Mouse (Mus musculus) cerebellum, adult 2 months (tissue): ENCODE measurements around the gene A830031A19Rik. TPM values are rescaled to one million over a fixed set of nuclear protein-coding genes. Genes with fewer than 3 reads are reported as not detected.

Experiments used
- DNase-seq, 2 experiments: peaks; one replicate each; pipeline ENCODE4 v3.0.0; 2021
- H3K27ac ChIP-seq: fragments of 200-500 bp; 2 replicates; pipeline ENCODE4 v1.5.1; 2012; ENCODE audit warnings: low read length, control low read depth, inconsistent platforms; ENCODE audit not compliant: insufficient read depth
- H3K27me3 ChIP-seq: fragments of 200-500 bp; 2 replicates; pipeline ENCODE4 v1.6.1; 2012; ENCODE audit warnings: inconsistent platforms, mild to moderate bottlenecking, low read length, moderate library complexity; ENCODE audit not compliant: control insufficient read depth, insufficient read depth
- H3K4me1 ChIP-seq: fragments of 200-500 bp; 2 replicates; pipeline ENCODE4 v1.6.1; 2011; ENCODE audit warnings: low read length; ENCODE audit not compliant: control insufficient read depth, insufficient read depth
- H3K4me3 ChIP-seq: fragments of 200-500 bp; replicated peaks from 2 replicates; pipeline ENCODE3; 2011; ENCODE audit warnings: mild to moderate bottlenecking, low read depth, low read length, control low read depth; ENCODE audit not compliant: insufficient read depth
- CTCF ChIP-seq: fragments of 200-500 bp; IDR thresholded peaks from 2 replicates; pipeline ENCODE4 v1.5.1; 2011; ENCODE audit warnings: low read depth, mild to moderate bottlenecking, control low read depth, low read length, moderate library complexity, borderline replicate concordance; ENCODE audit not compliant: insufficient read depth
- POLR2A ChIP-seq: fragments of 200-500 bp; IDR thresholded peaks from 2 replicates; pipeline ENCODE4 v1.6.1; 2011; ENCODE audit warnings: low read length, control low read depth, borderline replicate concordance; ENCODE audit not compliant: insufficient read depth
- WGBS: fragments of 180-500 bp; shearing (Covaris S2); methylation state at CpG from one replicate; pipeline ENCODE4 v1.1.7; 2018; 5-methylcytosine and 5-hydroxymethylcytosine counted together
- polyA plus RNA-seq: library from polyadenylated mRNA; depleted of rRNA; stranded (reverse); fragments of >200 nt; gene quantifications from 2 replicates; pipeline ENCODE4 v1.2.3, GENCODE M21; 2012

Gene A830031A19Rik
- polyA plus RNA-seq, 1 experiment: not detected

DNA sequence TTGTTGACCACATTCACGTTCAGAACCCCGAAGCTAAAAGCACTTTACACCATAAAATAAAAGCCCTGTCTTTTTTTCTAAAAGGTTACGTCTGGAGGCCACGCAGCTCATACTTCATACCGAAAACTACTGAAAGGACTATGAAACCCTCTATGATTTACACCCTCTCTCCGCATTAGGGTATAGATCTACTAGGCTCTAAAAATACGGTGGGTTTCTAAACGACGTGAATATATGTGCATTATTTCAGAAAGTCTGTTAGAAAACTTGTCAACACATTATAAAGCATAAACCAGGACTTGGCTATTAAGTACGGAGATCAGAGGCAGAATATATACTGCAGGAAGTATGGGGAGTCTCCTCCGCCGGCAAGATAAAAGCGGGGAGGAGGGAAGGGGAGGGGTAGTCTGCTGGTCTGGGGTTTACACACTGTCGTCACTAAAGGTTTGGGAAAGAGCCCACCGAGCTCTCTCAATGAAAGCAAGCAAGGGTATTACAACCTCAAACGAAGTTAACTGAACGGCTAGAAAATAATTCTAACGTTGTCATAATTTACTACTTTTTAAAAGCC lies 748 bp downstream of the A830031A19Rik start:
- whole genome bisulfite sequencing: 10% methylated on average over 18 of the region's 18 CpGs
- no peaks in the 10 kb centered on the region; the same call in 1 of the 2 replicates for H3K4me1 ChIP-seq
- TF ChIP-seq CTCF: no peak
- no peak for TF ChIP-seq POLR2A
- H3K27ac ChIP-seq: no peak overlapping the region
- no peak for DNase-seq
- no peak overlapping the region for H3K4me3 ChIP-seq
- peaks cover 20% of the 10 kb centered on the region; the same call in 1 of the 2 replicates for H3K27me3 ChIP-seq

DNA sequence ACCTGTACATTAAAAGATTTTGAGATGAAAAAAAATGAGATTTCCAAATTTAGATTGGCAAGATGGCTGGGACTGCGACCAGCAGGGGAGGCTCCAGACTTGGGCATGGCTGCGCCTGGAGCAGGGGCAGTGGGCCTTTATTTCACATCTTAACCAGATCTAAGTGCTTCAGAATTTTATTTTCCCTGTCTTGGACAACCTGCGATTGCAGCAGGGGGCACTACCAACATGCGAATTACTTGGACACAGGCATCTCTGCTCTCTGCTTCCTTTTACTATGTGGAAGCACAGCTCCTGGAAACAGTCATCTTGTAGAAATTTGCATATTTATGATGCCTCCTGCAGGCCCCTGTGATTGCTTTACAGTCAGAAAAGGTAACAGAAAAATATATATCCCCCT lies 9.5 kb downstream of the A830031A19Rik start:
- Histone ChIP-seq H3K27me3 (peaks cover 2% of the 10 kb centered on the region; the same call in 1 of the 2 replicates), H3K4me3 (no peak overlapping the region), H3K27ac (no peak overlapping the region), H3K4me1 (no peaks in the 10 kb centered on the region)
- 53% methylated on average over 4 of the region's 4 CpGs for WGBS
- TF ChIP-seq CTCF (no peak), POLR2A (no peak)
- no peak for DNase-seq

DNA sequence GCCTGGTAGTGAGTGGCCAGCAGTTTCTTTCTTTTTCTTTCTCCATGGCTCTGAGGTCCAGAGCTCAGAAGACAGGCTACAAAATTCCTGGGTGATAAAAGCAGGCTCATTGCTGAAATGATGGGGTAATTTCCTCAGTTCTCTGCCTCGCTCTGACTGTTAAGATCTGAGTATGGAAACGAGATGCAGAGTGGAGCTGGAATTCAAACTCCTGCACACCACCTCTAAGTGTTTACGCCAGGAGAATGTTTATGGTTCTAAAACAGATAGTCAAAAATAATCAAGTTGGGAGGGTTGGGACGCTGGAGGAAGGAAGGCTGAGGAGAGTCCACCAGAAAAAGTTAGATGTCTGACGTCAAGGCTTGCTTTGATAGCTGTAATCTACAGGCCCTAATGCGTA lies 10.6 kb downstream of the A830031A19Rik start:
- DNase-seq: no peak
- TF ChIP-seq CTCF (no peak), POLR2A (no peak)
- Histone ChIP-seq H3K4me1 (no peaks in the 10 kb centered on the region), H3K27me3 (peaks cover 2% of the 10 kb centered on the region; the same call in 1 of the 2 replicates), H3K4me3 (no peak overlapping the region), H3K27ac (no peak overlapping the region)
- 97% methylated on average over 6 of the region's 6 CpGs for WGBS

DNA sequence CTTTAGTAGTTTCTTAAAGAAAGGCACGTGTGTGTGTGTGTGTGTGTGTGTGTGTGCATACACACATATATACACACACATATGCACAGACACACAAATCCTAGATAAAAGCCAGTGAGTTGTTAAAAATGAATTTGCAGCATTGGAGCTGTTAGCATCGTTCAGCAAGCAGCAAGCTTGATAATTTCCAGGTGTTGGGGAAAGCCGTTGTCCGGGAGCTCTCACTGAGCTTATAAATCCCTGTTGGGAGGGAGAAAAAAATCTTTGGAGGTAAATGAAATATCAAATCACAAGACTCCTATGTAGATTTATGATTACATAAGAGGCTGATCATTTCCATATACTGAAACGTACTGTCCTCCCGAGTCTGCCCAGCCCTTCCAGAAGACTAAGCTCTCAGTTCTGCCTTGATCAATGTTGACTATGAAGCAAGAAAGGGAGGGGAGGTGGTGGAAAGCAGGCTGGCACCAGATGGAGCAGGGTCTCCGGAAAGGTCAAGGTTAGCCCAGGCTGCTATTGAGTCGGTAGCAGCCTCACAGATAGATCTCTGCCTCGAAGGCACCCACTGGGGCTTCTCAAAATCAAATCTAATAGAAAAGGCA lies 12.3 kb downstream of the A830031A19Rik start:
- Histone ChIP-seq H3K27me3 (peaks cover 2% of the 10 kb centered on the region; the same call in 1 of the 2 replicates), H3K4me1 (no peaks in the 10 kb centered on the region), H3K4me3 (no peak overlapping the region), H3K27ac (no peak overlapping the region)
- WGBS: 73% methylated on average over 9 of the region's 9 CpGs
- DNase-seq: no peak
- no peak for TF ChIP-seq CTCF

DNA sequence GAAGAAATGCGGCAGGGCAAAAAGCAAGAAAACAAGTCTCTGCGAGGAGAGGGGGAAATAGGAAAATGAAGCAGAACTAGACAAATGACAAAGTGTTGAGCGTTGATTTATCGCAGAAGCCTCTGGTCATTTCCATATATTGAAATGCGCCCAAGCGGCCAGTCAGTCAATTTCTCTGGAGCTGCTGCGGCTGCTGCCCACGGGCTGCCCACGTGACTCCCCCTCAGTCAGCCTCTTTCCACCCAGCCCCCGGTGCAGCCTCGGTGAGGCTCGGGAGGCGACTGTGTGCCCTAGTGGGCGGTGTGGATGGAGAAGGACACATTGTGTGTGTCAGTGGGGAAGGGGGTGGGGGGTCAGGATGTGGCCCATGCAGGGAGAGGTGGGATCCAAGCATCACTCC lies 13.0 kb downstream of the A830031A19Rik start:
- no peak for DNase-seq
- Histone ChIP-seq H3K27me3 (peaks cover 2% of the 10 kb centered on the region; the same call in 1 of the 2 replicates), H3K4me1 (no peaks in the 10 kb centered on the region), H3K27ac (no peak overlapping the region), H3K4me3 (no peak overlapping the region)
- TF ChIP-seq POLR2A: no peak
- 3% methylated on average over 14 of the region's 14 CpGs for WGBS

DNA sequence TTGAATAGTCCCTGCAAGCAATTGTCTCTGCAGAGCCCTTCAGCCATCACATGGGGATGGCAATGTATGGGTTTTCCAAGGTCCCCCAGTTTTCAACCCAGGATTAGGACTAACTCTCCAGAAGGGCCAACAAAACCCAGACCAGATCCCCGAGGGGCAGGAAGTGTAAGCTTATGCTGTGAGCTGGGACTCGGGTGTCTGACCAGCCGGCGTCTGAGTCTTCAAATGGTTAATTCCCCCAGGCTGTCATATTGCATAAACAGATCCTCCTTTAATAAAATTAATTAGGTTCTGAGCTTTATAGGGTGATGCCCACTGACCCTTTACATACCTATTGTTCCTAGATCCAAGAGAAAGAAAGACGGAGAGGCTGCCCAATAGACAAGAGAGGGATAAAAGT lies 14.4 kb downstream of the A830031A19Rik start:
- no peak overlapping the region for H3K4me3 ChIP-seq
- H3K4me1 ChIP-seq: no peaks in the 10 kb centered on the region
- no peak for DNase-seq
- peaks cover 2% of the 10 kb centered on the region; the same call in 1 of the 2 replicates for H3K27me3 ChIP-seq
- TF ChIP-seq POLR2A (no peak), CTCF (no peak)
- WGBS: 15% methylated on average over 5 of the region's 5 CpGs
- no peak overlapping the region for H3K27ac ChIP-seq

DNA sequence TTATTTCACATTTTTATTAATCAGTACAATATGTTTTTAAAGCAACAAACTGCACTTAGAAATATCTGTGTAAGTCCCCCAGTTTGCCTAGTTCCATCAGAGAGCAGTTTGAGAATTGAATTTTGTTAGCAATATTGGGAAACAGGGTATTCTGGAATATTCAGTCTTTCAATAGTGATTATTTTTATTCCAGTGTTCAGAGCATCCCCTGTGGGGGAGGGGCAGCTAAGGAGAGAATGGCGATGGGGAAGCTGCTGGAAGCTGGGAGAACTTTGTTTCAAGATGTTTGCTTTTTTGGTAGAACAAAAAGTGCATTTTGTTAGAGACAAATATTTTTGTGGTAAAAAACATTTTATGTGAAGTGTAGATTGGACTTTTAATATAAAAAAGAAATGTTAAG lies 15.7 kb downstream of the A830031A19Rik start:
- DNase-seq: no peak
- Histone ChIP-seq H3K4me1 (no peaks in the 10 kb centered on the region), H3K27me3 (peaks cover 2% of the 10 kb centered on the region; the same call in 1 of the 2 replicates), H3K27ac (no peak overlapping the region), H3K4me3 (no peak overlapping the region)
- 44% methylated on average over 1 of the region's 1 CpGs for WGBS
- TF ChIP-seq POLR2A (no peak), CTCF (no peak)

DNA sequence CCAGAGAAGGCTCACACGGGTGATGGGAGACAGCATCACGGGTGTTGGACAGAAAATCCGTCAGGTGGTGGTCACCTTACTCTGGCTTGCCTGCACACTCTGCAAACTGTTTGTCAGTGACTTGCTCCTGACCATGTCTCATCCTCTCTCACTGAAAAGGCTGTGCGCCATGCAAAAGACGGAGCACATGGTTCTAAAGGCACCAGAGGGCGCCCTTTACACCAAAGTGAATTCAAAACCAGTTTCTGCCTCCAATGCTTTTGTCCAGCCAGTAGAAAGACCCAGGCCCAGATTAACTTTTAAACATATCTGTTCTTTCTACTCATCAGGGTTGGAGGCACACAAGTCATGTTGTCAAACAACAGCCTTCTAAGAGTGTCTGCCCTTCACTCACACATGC lies 22.0 kb downstream of the A830031A19Rik start:
- TF ChIP-seq CTCF (no peak), POLR2A (no peak)
- Histone ChIP-seq H3K4me3 (no peak overlapping the region), H3K4me1 (no peaks in the 10 kb centered on the region), H3K27ac (no peak overlapping the region), H3K27me3 (no peaks in the 10 kb centered on the region)
- WGBS: 76% methylated on average over 6 of the region's 6 CpGs
- no peak for DNase-seq
